ENCODE assay signal across 14 mouse cellular contexts in genomic region chr16:33680816-33681215, GRCm38 (mm10). TPM values are rescaled to one million over a fixed set of nuclear protein-coding genes. Genes with fewer than 3 reads are reported as not detected.
DNase-seq lines count a peak whose midpoint lies in the region; TF ChIP-seq lines count a peak whose summit lies in the region.
"Had no signal": no experiment of that assay in that cellular context is flagged by ENCODE, and none has a peak within 500 bp of the region (broad histone marks: within the 10 kb centered on the region; RNA-seq: fewer than 3 reads in every experiment).

No protein-coding gene starts in this region.

- H3K4me3 ChIP-seq in testis, adult 2 months (ENCODE audit: control insufficient read depth, low read depth, low read length): no peak overlapping the region
- H3K4me3 ChIP-seq: liver, embryonic 13.5 days; midbrain, embryonic 15.5 days had no signal

- DNase-seq in gastrocnemius, postnatal 25 days: peak; percentile 46
- DNase-seq in gastrocnemius, postnatal 36 days: no peak
- no peak for DNase-seq in testis, postnatal 14 days (ENCODE audit: low spot score)
- DNase-seq in kidney, postnatal 36 days: peak; percentile 54 to 71
- no peak for DNase-seq in yolk sac, embryonic 10.5 days (ENCODE audit: low spot score)
- DNase-seq in frontal cortex, adult 2 months (ENCODE audit: extremely low spot score in 1 of 2, low spot score in 1 of 2): no peak
- DNase-seq in thymus, postnatal 4 days: no peak
- DNase-seq: cerebellum, postnatal 36 days; liver, embryonic 13.5 days; spleen, adult 18-20 months had no signal

- H3K27ac ChIP-seq in testis, adult 2 months (ENCODE audit: control insufficient read depth, insufficient read depth, low read depth, low read length): peak overlapping the region; percentile 15
- H3K27ac ChIP-seq: hindbrain, postnatal 0 days; liver, embryonic 13.5 days; midbrain, embryonic 15.5 days had no signal

- intact Hi-C loops in gastrocnemius, postnatal 36 days (cut with DNase I): loop anchor here (5.0 kb wide), 2 partner anchors 94 to 119 kb away; no protein-coding TSS in a partner anchor

- H3K27me3 ChIP-seq in testis, adult 2 months (ENCODE audit: control insufficient read depth, insufficient read depth, low read length): no peaks in the 10 kb centered on the region
- H3K27me3 ChIP-seq: liver, embryonic 13.5 days; midbrain, embryonic 15.5 days; Patski had no signal

- H3K36me3 ChIP-seq in testis, adult 2 months (ENCODE audit: control insufficient read depth, insufficient read depth, low read length): no peaks in the 10 kb centered on the region
- H3K36me3 ChIP-seq: liver, embryonic 13.5 days; midbrain, embryonic 15.5 days had no signal

- peaks cover 16% of the 10 kb centered on the region for H3K4me1 ChIP-seq in testis, adult 2 months (ENCODE audit: control insufficient read depth, insufficient read depth, low read length)

- no peak for TF ChIP-seq CTCF in testis, adult 2 months (IDR thresholded peaks at IDR 0.05; ENCODE audit: control insufficient read depth, insufficient read depth, insufficient replicate concordance, low read depth, low read length)

- TF ChIP-seq POLR2A in testis, adult 2 months (IDR thresholded peaks at IDR 0.05; ENCODE audit: control insufficient read depth, low read depth, low read length): no peak

RNA-seq across cellular contexts. Expression of gene Heg1, which starts 3.4 kb away (rescaled TPM):
- total RNA-seq in gastrocnemius, postnatal 25 days (2021): 10 to 100 TPM; 46.0 to 47.0 TPM
- 10 to 100 TPM; 30.6 to 38.6 TPM for total RNA-seq in gastrocnemius, postnatal 36 days (2021)
- polyA plus RNA-seq in testis, adult 2 months (2012; rRNA removed): 11.9 and 12.9 TPM in 2 replicates
- polyA plus RNA-seq in frontal cortex, adult 2 months (2012; rRNA removed): 16.0 and 16.1 TPM in 2 replicates

Comparison
In these comparisons a context has a peak if more than half of its experiments do, and no peak if none do; other contexts are left out.
1. DNase-seq: peak in gastrocnemius, postnatal 25 days (single experiment) and kidney, postnatal 36 days (2 of 2); none in gastrocnemius, postnatal 36 days (0 of 2), testis, postnatal 14 days (single experiment), yolk sac, embryonic 10.5 days (single experiment), frontal cortex, adult 2 months (0 of 2) and thymus, postnatal 4 days (single experiment).